Mouse (Mus musculus): ENCODE measurements at regions not wholly inside any gene's neighbourhood (a gene's known extent, or its start where the extent isn't known, plus 50 kb on each side); places are given as distances from the start of the nearest gene placed in this dataset.

DNA sequence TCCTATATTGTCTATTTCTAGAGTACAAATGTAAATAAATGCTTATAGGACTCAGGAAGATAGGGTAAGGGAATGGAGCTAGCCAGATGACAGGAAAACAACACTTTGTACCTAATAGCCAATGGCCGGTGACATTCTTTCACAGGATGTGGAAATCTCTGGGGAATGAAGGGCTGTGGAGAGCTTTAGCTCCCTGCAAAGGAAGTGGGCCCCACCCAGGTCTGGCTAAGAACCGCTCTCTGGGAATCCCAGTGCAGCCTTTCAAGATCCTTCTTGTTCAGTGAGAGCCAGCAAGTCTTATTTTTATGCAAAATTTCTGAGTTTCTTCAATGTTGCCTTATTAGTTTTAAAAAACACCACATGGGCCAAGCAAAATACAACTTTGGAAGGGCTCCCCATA, 54.7 kb upstream of the Pappa2 start:
- Histone ChIP-seq H3K36me3 (ENCODE audit: control insufficient read depth, insufficient read depth) (no peaks in the 10 kb centered on the region), H3K4me3 (ENCODE audit: insufficient read depth, poor library complexity, severe bottlenecking) (no peak overlapping the region), H3ac (ENCODE audit: control insufficient read depth, insufficient read length, low read depth) (no peak overlapping the region), H3K27me3 (ENCODE audit: control insufficient read depth, insufficient read depth, insufficient read length) (no peaks in the 10 kb centered on the region), H3K79me3 (ENCODE audit: low read depth) (no peaks in the 10 kb centered on the region), H3K79me2 (ENCODE audit: control insufficient read depth, insufficient read depth) (no peaks in the 10 kb centered on the region)
- no peak for TF ChIP-seq USF1 (IDR thresholded peaks at IDR 0.05; ENCODE audit: low read depth)
- no peak for TF ChIP-seq MYOD1 (IDR thresholded peaks at IDR 0.05; ENCODE audit: control insufficient read depth, insufficient read length, low read depth)
- no peak for TF ChIP-seq FOSL1 (IDR thresholded peaks at IDR 0.05; ENCODE audit: insufficient read depth, low read length, poor library complexity, severe bottlenecking)
- no peak for TF ChIP-seq MAX (IDR thresholded peaks at IDR 0.05)
- TF ChIP-seq CEBPB (IDR thresholded peaks at IDR 0.05; ENCODE audit: low read depth): no peak
- TF ChIP-seq MYOG (IDR thresholded peaks at IDR 0.05; ENCODE audit: control insufficient read depth, extremely low read depth, insufficient read length): no peak

DNA sequence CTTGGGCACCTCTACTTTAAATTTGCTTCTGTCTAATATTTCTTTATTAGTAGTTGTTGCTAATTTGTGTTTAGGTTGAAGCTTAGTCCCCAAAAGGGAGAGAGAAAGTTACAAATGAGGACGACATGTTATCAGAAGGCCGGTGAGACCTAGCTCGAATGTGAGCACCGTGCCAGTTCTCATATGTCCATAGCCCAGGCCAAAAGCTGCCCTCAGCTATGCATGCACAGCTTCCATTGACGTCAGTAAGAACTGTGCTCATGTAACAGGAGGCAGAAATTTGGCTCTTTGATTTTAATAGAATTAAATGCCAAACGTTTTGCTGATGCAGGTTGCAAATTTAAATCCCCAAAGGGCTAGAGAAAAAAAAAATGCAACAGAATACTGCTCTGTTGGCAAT, 56.1 kb upstream of the Pappa2 start:
- no peaks in the 10 kb centered on the region for H3K79me3 ChIP-seq (ENCODE audit: low read depth)
- no peak for TF ChIP-seq FOSL1 (IDR thresholded peaks at IDR 0.05; ENCODE audit: insufficient read depth, low read length, poor library complexity, severe bottlenecking)
- TF ChIP-seq CTCF (IDR thresholded peaks at IDR 0.05; ENCODE audit: control insufficient read depth, insufficient read depth, insufficient read length): no peak
- TF ChIP-seq MAX (IDR thresholded peaks at IDR 0.05): no peak
- no peak for TF ChIP-seq USF1 (IDR thresholded peaks at IDR 0.05; ENCODE audit: low read depth)
- TF ChIP-seq MYOD1 (IDR thresholded peaks at IDR 0.05; ENCODE audit: control insufficient read depth, insufficient read length, low read depth): no peak
- TF ChIP-seq MYOG (IDR thresholded peaks at IDR 0.05; ENCODE audit: control insufficient read depth, extremely low read depth, insufficient read length): no peak
- TF ChIP-seq CEBPB (IDR thresholded peaks at IDR 0.05; ENCODE audit: low read depth): no peak
- H3K4me3 ChIP-seq (ENCODE audit: insufficient read depth, poor library complexity, severe bottlenecking): no peak overlapping the region
- no peak overlapping the region for H3ac ChIP-seq (ENCODE audit: control insufficient read depth, insufficient read length, low read depth)
- H3K79me2 ChIP-seq (ENCODE audit: control insufficient read depth, insufficient read depth): no peaks in the 10 kb centered on the region
- no peaks in the 10 kb centered on the region for H3K27me3 ChIP-seq (ENCODE audit: control insufficient read depth, insufficient read depth, insufficient read length)
- H3K36me3 ChIP-seq (ENCODE audit: control insufficient read depth, insufficient read depth): no peaks in the 10 kb centered on the region

DNA sequence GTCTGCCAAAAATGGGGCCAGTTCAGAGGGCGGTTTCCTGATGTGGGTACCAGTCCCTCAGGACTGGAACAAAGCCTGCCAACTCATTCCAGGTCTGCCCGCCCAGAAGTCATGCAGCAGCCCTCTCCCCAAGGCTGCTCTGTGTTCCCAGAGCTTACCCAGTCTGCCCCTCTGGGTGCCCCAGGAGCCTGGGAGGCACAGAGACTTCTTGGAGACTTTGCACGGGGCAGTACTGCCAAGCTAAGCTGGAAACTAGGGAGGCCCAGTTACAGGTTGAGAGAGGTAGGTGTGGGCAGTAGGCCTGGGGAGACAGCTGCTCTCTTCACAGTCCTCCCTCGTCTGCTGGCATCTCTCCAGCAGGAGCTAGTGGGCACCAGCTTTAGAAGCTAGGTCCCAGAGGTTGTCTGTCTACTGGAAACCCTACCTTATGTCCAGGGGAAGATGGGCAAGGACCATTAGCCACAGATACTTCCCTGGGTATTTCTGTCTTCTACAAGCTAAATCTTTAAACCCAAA, 65.6 kb upstream of the Pappa2 start:
- no peaks in the 10 kb centered on the region for H3K36me3 ChIP-seq (ENCODE audit: control insufficient read depth, insufficient read depth)
- no peak for TF ChIP-seq CEBPB (IDR thresholded peaks at IDR 0.05; ENCODE audit: low read depth)
- no peak for TF ChIP-seq MAX (IDR thresholded peaks at IDR 0.05)
- TF ChIP-seq CTCF (IDR thresholded peaks at IDR 0.05; ENCODE audit: control insufficient read depth, insufficient read depth, insufficient read length): no peak
- no peaks in the 10 kb centered on the region for H3K79me2 ChIP-seq (ENCODE audit: control insufficient read depth, insufficient read depth)
- no peak overlapping the region for H3K4me3 ChIP-seq (ENCODE audit: insufficient read depth, poor library complexity, severe bottlenecking)
- no peaks in the 10 kb centered on the region for H3K27me3 ChIP-seq (ENCODE audit: control insufficient read depth, insufficient read depth, insufficient read length)
- no peaks in the 10 kb centered on the region for H3K79me3 ChIP-seq (ENCODE audit: low read depth)
- H3ac ChIP-seq (ENCODE audit: control insufficient read depth, insufficient read length, low read depth): no peak overlapping the region

DNA sequence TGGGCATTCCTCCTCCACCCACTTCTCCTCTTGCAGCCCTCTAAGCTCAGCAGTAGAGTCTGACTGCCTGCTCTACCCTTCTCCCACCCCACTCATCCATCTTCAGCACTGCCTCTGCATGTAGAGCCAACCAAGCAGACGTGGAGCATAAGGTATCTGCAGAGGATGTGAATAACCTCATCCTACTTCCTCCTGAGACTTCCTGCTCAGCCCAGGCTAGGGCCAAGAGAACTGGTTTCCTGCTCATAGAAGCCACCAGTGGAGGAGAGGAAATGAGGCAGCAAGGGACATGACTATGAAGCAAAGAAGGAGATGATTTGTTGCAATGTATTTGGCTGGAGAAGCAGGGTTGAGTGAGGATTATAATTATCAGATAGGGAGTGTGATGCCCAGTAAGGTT, 84.7 kb upstream of the Pappa2 start:
- Histone ChIP-seq H3K4me3 (ENCODE audit: insufficient read depth, poor library complexity, severe bottlenecking) (no peak overlapping the region), H3K79me3 (ENCODE audit: low read depth) (no peaks in the 10 kb centered on the region), H3K27me3 (ENCODE audit: control insufficient read depth, insufficient read depth, insufficient read length) (no peaks in the 10 kb centered on the region), H3K79me2 (ENCODE audit: control insufficient read depth, insufficient read depth) (no peaks in the 10 kb centered on the region), H3K36me3 (ENCODE audit: control insufficient read depth, insufficient read depth) (no peaks in the 10 kb centered on the region), H3ac (ENCODE audit: control insufficient read depth, insufficient read length, low read depth) (no peak overlapping the region)
- TF ChIP-seq MYOG (IDR thresholded peaks at IDR 0.05; ENCODE audit: control insufficient read depth, extremely low read depth, insufficient read length): no peak
- TF ChIP-seq MAX (IDR thresholded peaks at IDR 0.05): no peak
- no peak for TF ChIP-seq CEBPB (IDR thresholded peaks at IDR 0.05; ENCODE audit: low read depth)
- TF ChIP-seq USF1 (IDR thresholded peaks at IDR 0.05; ENCODE audit: low read depth): no peak
- TF ChIP-seq MYOD1 (IDR thresholded peaks at IDR 0.05; ENCODE audit: control insufficient read depth, insufficient read length, low read depth): no peak
- no peak for TF ChIP-seq FOSL1 (IDR thresholded peaks at IDR 0.05; ENCODE audit: insufficient read depth, low read length, poor library complexity, severe bottlenecking)
- TF ChIP-seq CTCF (IDR thresholded peaks at IDR 0.05; ENCODE audit: control insufficient read depth, insufficient read depth, insufficient read length): no peak

DNA sequence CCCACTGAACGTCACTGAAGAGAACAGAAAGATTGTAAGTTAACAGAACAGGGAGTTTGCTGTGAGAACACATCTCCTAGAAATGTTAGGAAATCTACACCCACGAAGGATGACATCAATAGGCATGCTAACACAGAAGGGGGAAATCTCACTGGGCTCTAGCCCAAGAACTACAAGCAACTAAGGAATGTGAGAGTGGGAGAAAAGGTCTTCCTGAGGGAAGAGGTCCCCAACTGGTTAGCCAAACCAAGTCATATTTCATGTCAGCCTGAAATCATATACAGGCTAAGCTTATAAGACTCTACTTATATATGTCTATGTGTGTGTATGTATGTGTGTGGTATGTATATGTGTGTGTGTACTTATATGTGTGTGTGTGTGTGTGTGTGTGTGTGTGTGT, 118.9 kb upstream of the Pappa2 start:
- H3K4me3 ChIP-seq (ENCODE audit: insufficient read depth, poor library complexity, severe bottlenecking): no peak overlapping the region
- TF ChIP-seq MAX (IDR thresholded peaks at IDR 0.05): no peak
- TF ChIP-seq CEBPB (IDR thresholded peaks at IDR 0.05; ENCODE audit: low read depth): no peak
- no peak for TF ChIP-seq MYOG (IDR thresholded peaks at IDR 0.05; ENCODE audit: control insufficient read depth, extremely low read depth, insufficient read length)
- TF ChIP-seq MYOD1 (IDR thresholded peaks at IDR 0.05; ENCODE audit: control insufficient read depth, insufficient read length, low read depth): no peak
- TF ChIP-seq USF1 (IDR thresholded peaks at IDR 0.05; ENCODE audit: low read depth): no peak
- TF ChIP-seq CTCF (IDR thresholded peaks at IDR 0.05; ENCODE audit: control insufficient read depth, insufficient read depth, insufficient read length): no peak
- no peak for TF ChIP-seq FOSL1 (IDR thresholded peaks at IDR 0.05; ENCODE audit: insufficient read depth, low read length, poor library complexity, severe bottlenecking)
- no peaks in the 10 kb centered on the region for H3K79me3 ChIP-seq (ENCODE audit: low read depth)
- H3K79me2 ChIP-seq (ENCODE audit: control insufficient read depth, insufficient read depth): no peaks in the 10 kb centered on the region
- H3K27me3 ChIP-seq (ENCODE audit: control insufficient read depth, insufficient read depth, insufficient read length): no peaks in the 10 kb centered on the region
- H3K36me3 ChIP-seq (ENCODE audit: control insufficient read depth, insufficient read depth): no peaks in the 10 kb centered on the region
- no peak overlapping the region for H3ac ChIP-seq (ENCODE audit: control insufficient read depth, insufficient read length, low read depth)

DNA sequence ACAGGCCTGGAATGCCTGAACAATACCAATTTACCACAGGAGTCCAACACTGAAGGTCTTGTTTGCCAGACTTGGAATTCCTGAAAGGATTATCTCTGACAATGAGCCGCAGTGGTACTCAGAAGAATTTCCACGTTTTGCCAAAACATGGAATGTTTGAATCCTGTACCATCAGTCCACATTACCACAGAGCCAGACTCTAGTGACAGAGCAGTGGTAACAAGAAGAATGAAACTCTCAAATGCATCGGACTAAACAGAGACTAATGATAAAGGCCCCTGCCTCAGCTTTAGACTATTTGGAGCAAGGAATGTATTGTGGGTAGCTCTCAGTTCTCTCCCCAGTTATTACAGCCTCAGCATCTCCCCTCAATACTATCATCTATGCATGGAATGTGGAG, 109.9 kb upstream of the Cop1 start:
- H3ac ChIP-seq (ENCODE audit: control insufficient read depth, insufficient read length, low read depth): no peak overlapping the region
- no peaks in the 10 kb centered on the region for H3K36me3 ChIP-seq (ENCODE audit: control insufficient read depth, insufficient read depth)
- H3K79me3 ChIP-seq (ENCODE audit: low read depth): no peaks in the 10 kb centered on the region
- TF ChIP-seq MYOD1 (IDR thresholded peaks at IDR 0.05; ENCODE audit: control insufficient read depth, insufficient read length, low read depth) (no peak), MYOG (IDR thresholded peaks at IDR 0.05; ENCODE audit: control insufficient read depth, extremely low read depth, insufficient read length) (no peak), USF1 (IDR thresholded peaks at IDR 0.05; ENCODE audit: low read depth) (no peak), FOSL1 (IDR thresholded peaks at IDR 0.05; ENCODE audit: insufficient read depth, low read length, poor library complexity, severe bottlenecking) (no peak), CTCF (IDR thresholded peaks at IDR 0.05; ENCODE audit: control insufficient read depth, insufficient read depth, insufficient read length) (no peak), CEBPB (IDR thresholded peaks at IDR 0.05; ENCODE audit: low read depth) (no peak), MAX (IDR thresholded peaks at IDR 0.05) (no peak)
- H3K79me2 ChIP-seq (ENCODE audit: control insufficient read depth, insufficient read depth): no peaks in the 10 kb centered on the region
- no peaks in the 10 kb centered on the region for H3K27me3 ChIP-seq (ENCODE audit: control insufficient read depth, insufficient read depth, insufficient read length)
- H3K4me3 ChIP-seq (ENCODE audit: insufficient read depth, poor library complexity, severe bottlenecking): no peak overlapping the region
